Mouse (Mus musculus): ENCODE results near the gene Usp34.

DNA sequence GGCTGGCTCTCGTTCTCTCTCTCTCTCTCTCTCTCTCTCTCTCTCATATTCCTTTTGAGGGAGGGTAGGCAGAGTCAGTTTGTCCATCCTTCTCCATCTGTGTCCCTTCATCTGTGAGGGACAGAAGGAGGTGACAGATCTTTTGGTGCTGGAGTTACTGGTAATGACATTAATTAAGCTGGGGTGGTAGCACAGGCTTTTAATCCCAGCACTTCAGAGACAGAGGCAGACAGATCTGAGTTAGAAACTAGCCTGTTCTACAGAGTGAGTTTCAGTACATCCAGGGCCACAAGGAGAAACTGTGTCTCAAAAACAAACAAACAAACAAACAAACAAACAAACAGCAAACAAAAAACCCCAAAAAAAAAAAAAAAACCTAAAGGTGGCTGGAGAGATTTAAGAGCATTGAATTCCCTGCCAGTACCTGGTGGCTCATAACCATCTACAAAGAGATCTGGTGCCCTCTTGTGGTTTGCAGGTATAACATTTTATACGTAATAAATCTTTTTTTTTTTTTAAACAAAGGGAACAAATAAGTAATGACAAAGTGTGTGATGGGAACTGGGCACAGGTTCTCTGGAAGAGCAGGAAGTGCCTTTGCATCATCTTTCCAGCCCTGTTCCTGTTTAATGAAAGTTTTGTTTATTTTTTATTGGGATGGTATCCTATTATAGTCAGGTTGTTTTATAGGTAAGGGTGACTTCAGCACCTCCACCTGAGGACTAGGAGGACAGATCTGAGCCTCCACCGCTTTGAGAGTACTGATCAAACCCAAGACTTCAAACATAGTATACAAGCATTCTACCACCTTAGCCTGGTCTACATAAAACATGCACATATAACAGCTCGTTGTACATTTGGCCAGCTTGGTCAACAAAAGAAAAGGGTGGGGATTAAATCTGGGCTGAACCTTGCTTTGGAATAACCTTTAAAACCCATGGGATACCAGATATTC is 34.6 kb upstream of the Usp34 start:
- TF ChIP-seq CTCF (IDR thresholded peaks at IDR 0.05; ENCODE audit: control insufficient read depth, insufficient read depth, low read length), result no peak
- TF ChIP-seq POLR2A (IDR thresholded peaks at IDR 0.05; ENCODE audit: borderline replicate concordance, control insufficient read depth, low read depth, low read length), result no peak
